Mouse (Mus musculus) heart, adult 18-20 months (tissue): ENCODE data around the gene Dhx37. TPM values are rescaled to one million over a fixed set of nuclear protein-coding genes. Genes with fewer than 3 reads are reported as not detected.

Experiments
- microRNA-seq, 2 experiments: library from miRNA; unstranded; fragments of <30 nt; microRNA quantifications; one replicate each; pipeline ENCODE4 v1.2.0; 2022
- total RNA-seq, 2 experiments: library from RNA; stranded (reverse); gene quantifications; 2 replicates each; pipeline ENCODE4 v1.2.3; 2021

Dhx37 gene
- total RNA-seq, 2 experiments from 2014 or later: 13.4 to 14.1 TPM

Small RNA genes within 50 kb of the gene (microRNA-seq; reads per million reads assigned to microRNA genes)
- gene Gm27551: 0 reads per million in 2 experiments

Other genes with a start within 250 kb of the Dhx37 start
- gene Scarb1, start 93.0 kb downstream of the Dhx37 start, total RNA-seq: 10 to 100 TPM; 26.6 to 34.7 TPM
- gene Gm10382, start 44.8 kb downstream of the Dhx37 start, total RNA-seq: under 1 TPM in 1 of 2 experiments, not detected in 1; 0.23 TPM
- gene Ubc, start 43.9 kb downstream of the Dhx37 start, total RNA-seq: 1,000 to 10,000 TPM; 1,625 to 1,638 TPM
- 10 to 100 TPM; 50.9 to 54.5 TPM for gene Bri3bp, start 7.4 kb upstream of the Dhx37 start, total RNA-seq
- 1 to 10 TPM; 4.9 to 9.9 TPM for gene Aacs, start 41.7 kb upstream of the Dhx37 start, total RNA-seq
- not detected for gene Tmem132b, start 97.7 kb upstream of the Dhx37 start, total RNA-seq